Mouse (Mus musculus): ENCODE data around the gene Hmbs. TPM values are rescaled to one million over a fixed set of nuclear protein-coding genes. Genes with fewer than 3 reads are reported as not detected.
A peak's percentile ranks its signal among the peaks of the same experiment; 100 is the strongest.
"Not testable (repeated sequence)": the region's sequence is repeated elsewhere in the genome, so short reads cannot be mapped to it uniquely, and the experiment has no call there.

The Hmbs gene
- total RNA-seq, 2 experiments from 2014 or later = 18.9 to 32.5 TPM

- no peak for DNase-seq (ENCODE audit: low spot score in 2 of 2)
These were observed 1.8 kb upstream of the Hmbs start for GRCm38 (mm10) chr9:44345570-44346433.

- DNase-seq (ENCODE audit: low spot score in 2 of 2) = no peak
These were observed 738 bp downstream of the Hmbs start for GRCm38 (mm10) chr9:44343290-44343689.

GRCm38 (mm10) chr9:44342605-44343004 is 1.4 kb downstream of the Hmbs start:
- DNase-seq (ENCODE audit: low spot score in 2 of 2) = no peak

- no peak for DNase-seq (ENCODE audit: low spot score in 2 of 2)
These were observed 1.9 kb downstream of the Hmbs start for GRCm38 (mm10) chr9:44342173-44342572.

- DNase-seq (ENCODE audit: low spot score in 2 of 2) = no peak
These were observed 2.5 kb downstream of the Hmbs start for GRCm38 (mm10) chr9:44341487-44341886.

GRCm38 (mm10) chr9:44338574-44338973 is 5.5 kb downstream of the Hmbs start:
- DNase-seq (ENCODE audit: low spot score in 2 of 2) = no peak

GRCm38 (mm10) chr9:44337436-44338169 is 6.4 kb downstream of the Hmbs start:
- DNase-seq (ENCODE audit: low spot score in 2 of 2) = no peak

- DNase-seq (ENCODE audit: low spot score in 2 of 2) = no peak
These were observed 7.1 kb downstream of the Hmbs start for GRCm38 (mm10) chr9:44336964-44337363.

- not testable (repeated sequence) for DNase-seq (ENCODE audit: low spot score in 2 of 2)
These were observed 7.5 kb downstream of the Hmbs start for GRCm38 (mm10) chr9:44336513-44336912.

- no peak for DNase-seq (ENCODE audit: low spot score in 2 of 2)
These were observed 8.0 kb downstream of the Hmbs start for GRCm38 (mm10) chr9:44336093-44336406.

GRCm38 (mm10) chr9:44335331-44336092 is 8.5 kb downstream of the Hmbs start:
- peak; percentile 29 to 39 for DNase-seq (ENCODE audit: low spot score in 2 of 2)

GRCm38 (mm10) chr9:44334396-44335330 is 9.4 kb downstream of the Hmbs start, which contains the start of gene H2afx:
Gene H2afx, plus strand, starts transcription at chr9:44334694.
- peak; percentile 97 to 98 for DNase-seq (ENCODE audit: low spot score in 2 of 2)

GRCm38 (mm10) chr9:44332918-44333638 is 10.9 kb downstream of the Hmbs start:
- DNase-seq (ENCODE audit: low spot score in 2 of 2) = no peak

GRCm38 (mm10) chr9:44330736-44331135 is 13.3 kb downstream of the Hmbs start:
- DNase-seq (ENCODE audit: low spot score in 2 of 2) = no peak

GRCm38 (mm10) chr9:44327926-44328325 is 16.1 kb downstream of the Hmbs start:
- no peak for DNase-seq (ENCODE audit: low spot score in 2 of 2)

GRCm38 (mm10) chr9:44327064-44327711 is 16.8 kb downstream of the Hmbs start:
- DNase-seq (ENCODE audit: low spot score in 2 of 2) = no peak

GRCm38 (mm10) chr9:44326371-44327063 is 17.5 kb downstream of the Hmbs start:
- peak; percentile 76 to 80 for DNase-seq (ENCODE audit: low spot score in 2 of 2)

- no peak for DNase-seq (ENCODE audit: low spot score in 2 of 2)
These were observed 18.2 kb downstream of the Hmbs start, which contains the start of gene Dpagt1 for GRCm38 (mm10) chr9:44325768-44326370. Gene Dpagt1, plus strand, starts transcription at chr9:44326019.

Measured in layer of hippocampus, postnatal 10 days (tissue).